Mouse (Mus musculus) cerebellum, adult 2 months (tissue): ENCODE measurements around the gene Ddb1.

Experiments used
- CTCF ChIP-seq: fragments of 200-500 bp; IDR thresholded peaks from 2 replicates; pipeline ENCODE4 v1.5.1; 2011; ENCODE audit warnings: low read depth, mild to moderate bottlenecking, control low read depth, low read length, moderate library complexity, borderline replicate concordance; ENCODE audit not compliant: insufficient read depth
- POLR2A ChIP-seq: fragments of 200-500 bp; IDR thresholded peaks from 2 replicates; pipeline ENCODE4 v1.6.1; 2011; ENCODE audit warnings: low read length, control low read depth, borderline replicate concordance; ENCODE audit not compliant: insufficient read depth

DNA sequence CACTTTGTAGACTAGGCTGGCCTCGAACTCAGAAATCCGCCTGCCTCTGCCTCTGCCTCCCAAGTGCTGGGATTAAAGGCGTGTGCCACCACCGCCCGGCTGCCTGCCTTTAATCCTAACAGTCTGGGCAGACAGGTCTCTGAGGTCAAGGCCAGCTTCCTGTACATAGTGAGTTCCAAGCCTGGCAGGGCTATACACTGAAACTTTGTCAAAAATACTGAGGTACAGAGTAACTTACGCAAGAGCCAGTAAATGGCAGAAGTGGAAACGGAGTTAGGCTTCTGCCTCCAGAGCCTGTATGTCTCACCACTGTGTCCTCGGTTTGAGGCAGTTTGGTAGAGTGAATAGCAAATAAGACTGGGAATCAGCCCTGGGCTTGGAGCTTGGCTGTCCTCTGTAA, 17.9 kb upstream of the Ddb1 start:
- TF ChIP-seq CTCF, result no peak
- TF ChIP-seq POLR2A, result no peak
